Mouse (Mus musculus) adrenal gland, adult 2 months (tissue): Measurements from ENCODE around the gene Usp39. TPM values are rescaled to one million over a fixed set of nuclear protein-coding genes. Genes with fewer than 3 reads are reported as not detected.

Source experiments
- DNase-seq: peaks from one replicate; pipeline ENCODE4 v3.0.0; 2021
- polyA plus RNA-seq: library from polyadenylated mRNA; depleted of rRNA; stranded (reverse); fragments of >200 nt; gene quantifications from 2 replicates; pipeline ENCODE4 v1.2.3, GENCODE M21; 2012
- total RNA-seq, 2 experiments: library from RNA; stranded (reverse); gene quantifications; 2 replicates each; pipeline ENCODE4 v1.2.3; 2021

Usp39 gene
- total and polyA plus RNA-seq, 3 experiments: 8.5 to 32.4 (median 31.2) TPM

GRCm38 (mm10) chr6:72371571-72371970 lies 26.6 kb upstream of the Usp39 start:
- no peak for DNase-seq

- DNase-seq: peak; percentile 57
These were observed 26.2 kb upstream of the Usp39 start for GRCm38 (mm10) chr6:72371147-72371546.

- DNase-seq: peak; percentile 89
These were observed 25.1 kb upstream of the Usp39 start for GRCm38 (mm10) chr6:72370091-72370490.

- DNase-seq: no peak
These were observed 24.6 kb upstream of the Usp39 start for GRCm38 (mm10) chr6:72369557-72369956.

GRCm38 (mm10) chr6:72367460-72367974 lies 22.5 kb upstream of the Usp39 start:
- no peak for DNase-seq

- no peak for DNase-seq
These were observed 22.0 kb upstream of the Usp39 start, which contains the start of gene Rnf181 for GRCm38 (mm10) chr6:72366844-72367443. TSS of gene Rnf181 (minus strand) at chr6:72366956.

- no peak for DNase-seq
These were observed 21.3 kb upstream of the Usp39 start for GRCm38 (mm10) chr6:72366304-72366703.

GRCm38 (mm10) chr6:72364985-72365384 lies 20.0 kb upstream of the Usp39 start:
- no peak for DNase-seq

GRCm38 (mm10) chr6:72364009-72364408 lies 19.0 kb upstream of the Usp39 start:
- no peak for DNase-seq

GRCm38 (mm10) chr6:72362132-72363028 lies 17.4 kb upstream of the Usp39 start:
- peak; percentile 97 for DNase-seq

- DNase-seq: peak; percentile 84
These were observed 16.2 kb upstream of the Usp39 start for GRCm38 (mm10) chr6:72361121-72361551.

- no peak for DNase-seq
These were observed 15.6 kb upstream of the Usp39 start for GRCm38 (mm10) chr6:72360599-72360935.

GRCm38 (mm10) chr6:72359891-72360598 lies 15.1 kb upstream of the Usp39 start:
- no peak for DNase-seq

- DNase-seq: no peak
These were observed 14.4 kb upstream of the Usp39 start for GRCm38 (mm10) chr6:72359343-72359742.

- no peak for DNase-seq
These were observed 13.2 kb upstream of the Usp39 start for GRCm38 (mm10) chr6:72358086-72358764.

GRCm38 (mm10) chr6:72357164-72358079 lies 12.4 kb upstream of the Usp39 start:
- DNase-seq: no peak

- no peak for DNase-seq
These were observed 11.1 kb upstream of the Usp39 start for GRCm38 (mm10) chr6:72356001-72356532.

- DNase-seq: peak; percentile 93
These were observed 10.3 kb upstream of the Usp39 start, which contains the start of gene Tmem150a for GRCm38 (mm10) chr6:72355066-72355911. TSS of gene Tmem150a (plus strand) at chr6:72355447.

GRCm38 (mm10) chr6:72354025-72354424 lies 9.0 kb upstream of the Usp39 start:
- DNase-seq: no peak
